Mouse (Mus musculus) ovary, postnatal 10 days (tissue): ENCODE results near the gene Selp.

Source experiments
- DNase-seq: peaks from one replicate; pipeline ENCODE4 v3.0.0; 2022; ENCODE audit warnings: low spot score

The Selp gene

DNA sequence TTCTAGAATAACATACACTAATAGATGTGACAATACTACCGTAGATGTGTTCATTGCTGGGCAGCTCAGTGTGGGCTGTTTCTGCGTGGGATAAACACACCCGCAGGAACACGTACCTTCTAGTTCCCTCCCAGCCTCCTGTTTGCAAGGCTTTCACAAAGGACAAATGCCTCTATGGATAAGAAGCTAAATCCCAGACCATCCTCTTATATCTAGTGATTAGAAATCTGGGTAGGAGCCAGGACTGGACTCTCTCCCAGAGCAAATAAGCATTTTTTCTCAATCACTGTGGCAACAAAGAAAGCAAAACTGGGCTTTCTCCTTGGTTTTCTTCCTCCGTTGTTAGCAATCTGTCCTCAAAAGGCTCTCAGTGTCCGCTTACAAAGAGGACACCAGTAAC lies 63.4 kb downstream of the Selp start:
- no peak for DNase-seq

DNA sequence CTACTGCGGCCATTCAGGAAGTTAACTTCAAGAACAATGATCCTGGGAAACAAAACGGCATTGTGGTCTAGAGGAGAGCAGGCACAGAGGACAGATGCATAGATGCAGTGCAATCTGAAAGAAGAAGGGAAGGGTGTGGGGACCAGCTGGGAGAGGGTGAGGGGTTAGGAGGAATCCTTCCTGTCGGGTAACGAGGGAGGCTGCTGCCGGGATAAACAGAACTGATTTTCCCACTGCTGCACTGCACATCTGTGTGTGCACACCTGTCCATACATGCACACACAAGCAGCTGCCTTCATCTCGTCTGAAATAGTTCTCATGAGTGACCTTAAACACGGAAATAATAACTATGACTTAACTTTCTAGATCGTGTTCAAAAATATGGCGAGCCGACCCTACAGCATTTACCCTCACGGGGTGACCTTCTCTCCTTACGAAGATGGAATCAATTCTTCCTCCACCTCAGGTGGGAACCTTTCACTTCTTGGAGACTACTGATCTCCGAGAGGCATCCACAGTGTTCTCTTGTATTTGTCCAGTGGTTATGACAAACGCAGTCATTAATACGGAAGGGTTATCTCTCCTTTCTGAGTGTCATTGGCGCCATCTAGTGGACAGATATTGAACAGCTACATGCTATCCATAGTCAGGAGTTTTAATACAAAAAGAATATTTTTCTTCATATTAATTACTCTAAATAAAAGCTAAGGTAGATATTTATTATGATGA lies 69.2 kb downstream of the Selp start:
- no peak for DNase-seq

DNA sequence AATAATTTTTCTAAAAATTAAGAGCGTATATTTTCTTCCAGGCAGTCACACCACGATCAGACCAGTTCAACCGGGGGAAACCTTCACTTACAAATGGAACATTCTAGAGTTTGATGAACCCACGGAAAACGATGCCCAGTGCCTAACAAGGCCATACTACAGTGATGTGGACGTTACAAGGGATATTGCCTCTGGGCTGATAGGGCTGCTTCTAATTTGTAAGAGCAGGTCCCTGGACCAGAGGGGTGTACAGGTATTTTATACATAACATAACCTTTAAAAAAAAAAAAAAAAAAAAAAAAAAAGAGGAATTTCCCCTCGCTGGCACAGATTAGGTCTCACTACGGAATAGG lies 69.8 kb downstream of the Selp start:
- no peak for DNase-seq

DNA sequence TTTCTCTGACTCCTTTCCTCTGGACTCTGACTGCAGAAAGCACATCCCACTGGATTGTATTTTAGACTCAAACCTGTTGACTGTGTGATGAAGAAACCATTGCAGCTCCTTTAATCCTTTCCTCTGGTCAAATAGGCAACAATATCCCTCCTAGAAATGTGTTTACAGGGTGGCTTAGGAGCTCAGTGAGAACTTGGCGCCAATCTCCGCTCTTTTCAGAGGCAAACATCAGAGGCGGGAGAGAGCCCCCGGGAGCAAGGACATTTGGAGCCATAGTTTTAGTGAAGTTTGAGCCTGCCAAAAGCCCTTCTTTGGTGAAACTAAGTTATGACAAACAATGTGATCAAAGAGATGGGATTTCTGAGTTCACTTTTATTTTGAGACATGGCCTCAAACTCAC lies 70.3 kb downstream of the Selp start:
- no peak for DNase-seq

DNA sequence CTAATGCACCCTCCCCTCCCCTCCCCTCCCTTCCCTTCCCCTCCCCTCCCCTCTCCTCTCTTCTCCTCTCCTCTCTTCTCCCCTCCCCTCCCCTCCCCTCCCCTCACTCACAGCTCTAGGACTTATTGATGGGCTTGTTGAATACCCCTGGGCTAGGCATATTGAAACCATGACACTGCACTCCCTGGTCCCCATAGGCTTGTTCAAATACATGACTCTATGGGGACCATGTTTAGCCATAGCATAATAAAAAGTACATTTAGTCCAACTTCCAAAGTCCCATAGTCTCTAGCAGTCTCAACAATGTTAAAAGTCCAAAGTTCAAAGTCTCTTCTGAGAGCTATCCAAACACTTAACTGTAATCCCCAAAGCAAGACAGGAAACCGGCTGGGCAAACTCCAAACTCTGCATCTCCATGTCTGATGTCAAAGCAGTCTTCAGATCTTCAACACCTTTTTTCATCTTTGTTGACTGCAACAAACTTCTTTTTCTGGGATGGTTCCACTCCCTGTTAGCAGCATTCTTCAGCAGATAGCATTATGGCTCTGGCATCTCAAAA lies 72.0 kb downstream of the Selp start:
- DNase-seq, result no peak

DNA sequence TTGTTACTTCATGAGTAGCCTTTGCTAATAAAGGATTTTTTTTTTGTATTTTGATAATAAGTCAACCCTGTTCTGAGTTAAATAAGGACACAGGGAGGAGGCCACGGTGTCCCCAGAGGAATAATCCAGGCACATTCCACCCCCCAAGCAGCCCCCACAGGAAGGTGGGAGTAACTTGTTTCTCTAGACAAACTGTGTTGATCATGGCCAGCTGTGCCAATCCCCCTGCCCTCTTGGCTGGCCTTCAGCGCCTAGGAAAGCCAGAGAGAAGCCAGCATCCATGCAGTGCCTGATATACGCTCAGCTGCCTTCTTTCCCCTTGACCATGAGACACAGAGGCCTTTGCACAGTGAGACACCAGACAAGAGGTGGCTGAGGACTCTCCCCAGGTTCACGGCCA lies 84.5 kb downstream of the Selp start:
- DNase-seq, result no peak
